Mouse (Mus musculus) forebrain, embryonic 13.5 days (tissue): ENCODE data around the gene Mettl27. TPM values are rescaled to one million over a fixed set of nuclear protein-coding genes. Genes with fewer than 3 reads are reported as not detected.
"Not testable (repeated sequence)": the region's sequence is repeated elsewhere in the genome, so short reads cannot be mapped to it uniquely, and the experiment has no call there.

Experiments used
- ATAC-seq: fragments of 200-750 bp; cut with Nextera tagmentation; 2 replicates; pipeline ENCODE4 v1.8.0; 2017
- H3K27ac ChIP-seq: fragments of 300-500 bp; sonication (generic); 2 replicates; pipeline ENCODE4 v1.5.1; 2015; ENCODE audit warnings: inconsistent platforms, mild to moderate bottlenecking, moderate library complexity
- H3K27me3 ChIP-seq: fragments of 300-500 bp; sonication (generic); 2 replicates; pipeline ENCODE4 v1.6.1; 2015; ENCODE audit warnings: mild to moderate bottlenecking, inconsistent platforms
- H3K36me3 ChIP-seq: fragments of 300-500 bp; sonication (generic); 2 replicates; pipeline ENCODE4 v1.6.1; 2015; ENCODE audit warnings: mild to moderate bottlenecking, inconsistent platforms; ENCODE audit not compliant: poor library complexity, severe bottlenecking
- H3K4me1 ChIP-seq: fragments of 300-500 bp; sonication (generic); 2 replicates; pipeline ENCODE4 v1.6.1; 2015; ENCODE audit warnings: inconsistent platforms
- H3K4me2 ChIP-seq: fragments of 300-500 bp; sonication (generic); 2 replicates; pipeline ENCODE4 v1.6.1; 2015; ENCODE audit warnings: inconsistent platforms, mild to moderate bottlenecking, moderate library complexity
- H3K4me3 ChIP-seq: fragments of 300-500 bp; sonication (generic); 2 replicates; pipeline ENCODE4 v1.5.1; 2015; ENCODE audit warnings: mild to moderate bottlenecking, inconsistent platforms
- H3K9ac ChIP-seq: fragments of 300-500 bp; sonication (generic); 2 replicates; pipeline ENCODE4 v1.6.1; 2015; ENCODE audit warnings: mild to moderate bottlenecking, inconsistent platforms
- H3K9me3 ChIP-seq: fragments of 300-500 bp; sonication (generic); replicated peaks from 2 replicates; pipeline ENCODE4 v1.6.1; 2016; ENCODE audit warnings: inconsistent platforms
- WGBS: fragments of 180-500 bp; shearing (Covaris S2); methylation state at CpG from one replicate; pipeline ENCODE4 v1.1.7; 2015; 5-methylcytosine and 5-hydroxymethylcytosine counted together
- polyA plus RNA-seq: library from polyadenylated mRNA; unstranded; fragments of >200 nt; fragmentation: Nextera tagmentation; extraction: Ambion mirVana; gene quantifications from 2 replicates; pipeline ENCODE4 v1.2.1, GENCODE M21; 2015

Gene Mettl27
- polyA plus RNA-seq, 1 experiment from 2014 or later: 8.2 TPM

DNA sequence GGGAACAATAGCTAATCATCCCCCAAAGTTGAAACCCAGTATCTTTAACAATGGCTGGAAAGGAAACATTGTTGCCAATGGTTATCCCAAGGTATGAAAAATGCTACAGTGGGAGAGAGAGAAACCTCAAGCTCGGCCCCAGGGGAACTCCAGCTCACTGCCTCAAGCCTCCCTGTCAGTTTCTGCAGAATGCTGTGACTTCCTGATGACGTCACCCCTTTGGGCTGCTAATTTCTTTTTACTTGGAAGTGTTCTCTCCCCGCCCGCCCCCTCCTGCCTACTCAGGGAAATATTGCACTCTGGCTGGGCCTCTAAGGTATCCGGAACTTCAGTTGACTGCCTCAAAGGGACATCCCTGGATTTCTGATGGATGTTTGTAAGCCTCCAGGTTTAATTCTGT, 31.4 kb downstream of the Mettl27 start:
- 31% methylated on average over 5 of the region's 5 CpGs for WGBS
- Histone ChIP-seq H3K9me3 (no peaks in the 10 kb centered on the region), H3K9ac (no peak overlapping the region), H3K4me3 (no peak overlapping the region), H3K27me3 (peaks cover 5% of the 10 kb centered on the region; the same call in 1 of the 2 replicates), H3K36me3 (no peaks in the 10 kb centered on the region), H3K4me1 (peaks cover 6% of the 10 kb centered on the region), H3K27ac (no peak overlapping the region), H3K4me2 (no peak overlapping the region)
- no peak for ATAC-seq

DNA sequence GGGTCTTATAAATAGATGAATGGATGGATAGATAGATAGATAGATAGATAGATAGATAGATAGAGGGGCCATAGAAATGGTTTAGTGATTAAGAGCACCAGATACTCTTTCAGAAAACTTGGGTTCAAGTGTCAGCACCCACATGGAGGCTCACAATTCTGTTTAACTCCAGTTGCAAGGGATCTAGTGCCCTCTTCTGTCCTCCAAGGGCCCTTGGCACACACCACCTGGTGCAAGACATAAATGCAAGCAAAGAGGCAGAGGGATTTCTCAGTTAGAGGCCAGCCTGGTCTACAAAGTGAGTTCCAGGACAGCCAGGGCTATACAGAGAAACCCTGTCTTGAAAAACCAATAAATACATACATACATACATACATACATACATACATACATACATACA, 32.5 kb downstream of the Mettl27 start:
- ATAC-seq, H3K36me3 ChIP-seq: not testable (repeated sequence)

DNA sequence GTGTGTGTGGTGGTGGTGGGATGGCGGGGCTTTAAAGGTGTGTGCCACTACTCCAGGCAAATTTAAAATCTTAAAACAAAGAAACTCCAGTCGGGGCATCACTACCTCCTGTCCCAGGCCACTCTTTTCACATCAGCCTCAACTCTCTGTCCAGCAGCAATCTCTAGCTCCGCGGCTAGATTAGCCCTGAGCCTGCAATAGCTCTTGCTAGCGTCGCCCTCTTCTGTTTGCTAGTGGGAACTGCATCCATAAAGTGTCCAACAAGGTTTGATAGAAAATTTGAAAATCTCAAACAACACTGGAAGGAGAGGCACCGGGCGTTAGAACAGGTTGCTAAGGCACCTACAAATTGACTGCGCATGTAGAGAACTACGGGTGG, 33.3 kb downstream of the Mettl27 start:
- H3K9me3 ChIP-seq: no peaks in the 10 kb centered on the region
- no peaks in the 10 kb centered on the region for H3K36me3 ChIP-seq
- no peak overlapping the region for H3K9ac ChIP-seq
- H3K4me2 ChIP-seq: peak overlapping the region; percentile 45
- WGBS: 7% methylated on average over 10 of the region's 10 CpGs
- H3K27ac ChIP-seq: no peak overlapping the region
- ATAC-seq: 0 out of 2 replicates have a peak, but pooled peaks have one; percentile 53
- H3K4me1 ChIP-seq: peaks cover 6% of the 10 kb centered on the region
- peaks cover 5% of the 10 kb centered on the region; the same call in 1 of the 2 replicates for H3K27me3 ChIP-seq
- peak overlapping the region; percentile 22; the same call in 1 of the 2 replicates for H3K4me3 ChIP-seq

More for the DNA sequence above, 32.5 kb downstream of the Mettl27 start:
- H3K9ac ChIP-seq, H3K4me2 ChIP-seq, H3K9me3 ChIP-seq, H3K4me3 ChIP-seq, H3K27me3 ChIP-seq, H3K27ac ChIP-seq, H3K4me1 ChIP-seq: not testable (repeated sequence)

DNA sequence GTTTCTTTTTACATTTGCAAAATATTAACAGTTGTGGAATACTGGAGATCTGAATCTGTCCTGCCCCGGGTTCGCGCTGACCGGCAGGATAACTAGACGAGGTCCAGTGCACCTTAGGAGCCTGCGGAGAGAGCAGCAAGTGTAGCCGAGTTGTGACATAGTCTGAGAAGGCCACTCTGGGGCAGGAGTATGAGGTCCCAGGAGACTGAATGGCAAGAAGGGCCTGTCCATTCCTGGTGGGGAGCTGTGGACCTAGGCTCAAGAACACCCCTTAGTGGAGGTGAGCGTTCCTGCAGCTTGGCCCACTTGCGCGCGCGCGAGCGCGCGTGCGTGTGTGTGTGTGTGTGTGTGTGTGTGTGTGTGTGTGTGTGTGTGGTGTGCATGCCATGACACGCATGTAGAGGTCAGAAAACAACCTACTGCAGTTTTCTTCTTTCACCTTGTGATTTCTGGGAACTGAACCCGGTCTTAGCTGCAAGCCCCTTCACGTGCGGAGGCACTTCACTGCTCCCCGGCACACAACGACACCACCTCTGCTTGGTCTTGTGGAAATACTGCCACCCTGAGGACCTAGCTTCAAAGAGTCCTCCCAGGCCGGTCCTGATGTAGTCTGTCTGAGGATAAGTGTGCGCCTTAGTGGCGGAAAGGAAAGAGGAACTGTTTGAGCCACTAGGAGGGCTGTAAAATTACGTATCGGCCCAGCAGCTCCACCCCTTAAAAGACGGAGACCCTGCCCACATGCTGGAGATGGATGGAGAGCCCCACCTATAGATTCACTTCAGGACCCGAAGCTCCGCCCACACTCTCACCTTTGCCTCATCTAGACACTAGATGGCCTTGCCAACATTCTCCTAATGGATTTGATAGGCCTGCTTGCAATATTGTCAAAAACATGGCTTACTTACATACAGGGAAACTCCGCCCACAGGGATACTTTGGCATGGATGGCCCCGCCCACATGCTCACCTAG, 34.0 kb downstream of the Mettl27 start:
- H3K4me3 ChIP-seq: peak overlapping the region; percentile 22
- H3K27me3 ChIP-seq: peaks cover 5% of the 10 kb centered on the region; the same call in 1 of the 2 replicates
- 4% methylated on average over 30 of the region's 33 CpGs for WGBS
- no peaks in the 10 kb centered on the region for H3K36me3 ChIP-seq
- H3K4me1 ChIP-seq: peaks cover 6% of the 10 kb centered on the region
- H3K9ac ChIP-seq: peak overlapping the region; percentile 6; the same call in 1 of the 2 replicates
- no peaks in the 10 kb centered on the region for H3K9me3 ChIP-seq
- H3K4me2 ChIP-seq: peak overlapping the region; percentile 45
- no peak overlapping the region for H3K27ac ChIP-seq
- peak; percentile 30; the same call in 1 of the 2 replicates for ATAC-seq

DNA sequence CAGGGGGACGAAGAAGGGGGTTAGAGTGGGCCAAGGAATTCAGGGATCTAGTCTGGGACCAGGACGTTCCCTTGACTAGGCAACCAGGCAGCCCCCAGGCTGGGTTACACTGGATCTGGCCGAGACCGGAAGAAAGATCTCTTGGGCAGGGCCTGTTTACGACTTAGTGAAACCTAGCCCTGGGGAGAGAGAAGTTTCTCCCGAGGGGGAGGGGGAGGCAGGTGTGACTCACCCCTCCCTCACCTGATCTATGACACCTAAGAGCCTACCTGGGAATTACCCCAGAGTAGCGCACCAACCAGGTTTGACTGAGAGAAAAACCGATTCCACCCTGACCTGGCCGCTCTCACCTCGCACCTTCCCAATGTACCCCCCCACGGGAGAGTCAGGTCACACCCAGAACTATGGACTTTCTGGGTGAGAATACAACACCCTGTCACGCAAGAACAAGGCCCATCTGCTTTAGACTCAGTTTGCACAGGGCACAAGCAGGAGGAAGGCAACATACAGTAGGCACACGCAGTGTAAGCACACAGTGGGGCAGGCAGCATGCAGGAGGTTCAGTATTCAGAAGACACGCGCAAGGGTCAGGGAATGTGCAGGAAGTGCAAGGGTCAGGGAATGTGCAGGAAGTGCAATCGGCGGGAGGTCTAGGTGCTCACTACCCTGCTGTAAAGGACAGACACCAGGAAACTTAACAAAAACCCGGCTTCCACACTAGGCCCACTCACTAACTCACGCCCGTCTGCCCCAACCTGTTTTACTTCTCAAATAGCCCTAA, 35.2 kb downstream of the Mettl27 start:
- Histone ChIP-seq H3K27me3 (peaks cover 5% of the 10 kb centered on the region; the same call in 1 of the 2 replicates), H3K9me3 (no peaks in the 10 kb centered on the region), H3K27ac (no peak overlapping the region), H3K36me3 (no peaks in the 10 kb centered on the region), H3K4me2 (no peak overlapping the region), H3K4me3 (no peak overlapping the region), H3K9ac (no peak overlapping the region), H3K4me1 (peaks cover 6% of the 10 kb centered on the region)
- ATAC-seq: no peak
- WGBS: 83% methylated on average over 20 of the region's 20 CpGs

DNA sequence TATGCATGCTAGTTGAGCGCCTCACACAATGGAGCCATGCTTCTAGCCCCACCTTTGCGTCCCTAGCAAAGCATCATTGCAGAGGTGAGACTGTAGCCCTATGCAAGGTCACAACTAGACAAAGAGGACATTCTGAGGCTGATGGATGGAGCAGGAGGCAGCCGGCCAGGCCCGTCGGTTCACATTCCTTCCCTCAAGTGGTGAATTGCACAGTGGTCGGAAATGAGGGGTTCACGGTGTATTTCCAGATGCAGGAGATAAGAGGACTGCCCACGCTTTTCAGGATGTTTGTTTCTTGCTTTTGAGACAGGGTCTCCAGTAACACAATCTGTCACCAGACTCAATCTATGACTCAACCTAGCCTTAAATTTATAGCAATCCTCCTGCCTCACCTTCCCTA, 38.5 kb downstream of the Mettl27 start:
- peaks cover 6% of the 10 kb centered on the region; the same call in 1 of the 2 replicates for H3K27me3 ChIP-seq
- no peaks in the 10 kb centered on the region for H3K36me3 ChIP-seq
- ATAC-seq: no peak
- no peaks in the 10 kb centered on the region for H3K9me3 ChIP-seq
- peaks cover 6% of the 10 kb centered on the region for H3K4me1 ChIP-seq
- no peak overlapping the region for H3K4me3 ChIP-seq
- WGBS: 91% methylated on average over 8 of the region's 8 CpGs
- H3K9ac ChIP-seq: no peak overlapping the region
- H3K4me2 ChIP-seq: no peak overlapping the region
- H3K27ac ChIP-seq: no peak overlapping the region

DNA sequence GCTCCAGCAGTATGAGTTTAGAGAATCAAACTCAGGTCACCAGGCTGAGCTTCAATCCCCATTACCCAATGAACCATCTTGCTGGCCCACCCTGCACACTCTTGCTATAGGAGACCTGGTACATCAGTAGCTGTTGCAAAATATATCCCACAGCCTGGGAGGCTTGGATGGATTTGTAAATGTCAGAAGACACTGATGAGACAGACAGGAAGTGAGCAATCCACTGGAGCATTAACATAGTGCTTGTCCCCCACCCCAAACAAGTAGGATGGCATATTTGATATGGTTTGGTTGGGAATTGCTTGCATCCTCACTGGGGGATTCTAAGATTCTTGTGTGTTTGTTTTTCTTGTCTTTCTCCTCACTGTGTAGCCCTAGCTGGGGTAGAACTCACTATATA, 40.9 kb downstream of the Mettl27 start:
- 0 out of 2 replicates have a peak, but pooled peaks cover 4% of the 10 kb centered on the region for H3K27me3 ChIP-seq
- no peaks in the 10 kb centered on the region for H3K4me1 ChIP-seq
- H3K36me3 ChIP-seq: no peaks in the 10 kb centered on the region
- H3K4me3 ChIP-seq: no peak overlapping the region
- H3K9ac ChIP-seq: no peak overlapping the region
- no peaks in the 10 kb centered on the region for H3K9me3 ChIP-seq
- no peak overlapping the region for H3K4me2 ChIP-seq
- ATAC-seq: no peak
- no peak overlapping the region for H3K27ac ChIP-seq

DNA sequence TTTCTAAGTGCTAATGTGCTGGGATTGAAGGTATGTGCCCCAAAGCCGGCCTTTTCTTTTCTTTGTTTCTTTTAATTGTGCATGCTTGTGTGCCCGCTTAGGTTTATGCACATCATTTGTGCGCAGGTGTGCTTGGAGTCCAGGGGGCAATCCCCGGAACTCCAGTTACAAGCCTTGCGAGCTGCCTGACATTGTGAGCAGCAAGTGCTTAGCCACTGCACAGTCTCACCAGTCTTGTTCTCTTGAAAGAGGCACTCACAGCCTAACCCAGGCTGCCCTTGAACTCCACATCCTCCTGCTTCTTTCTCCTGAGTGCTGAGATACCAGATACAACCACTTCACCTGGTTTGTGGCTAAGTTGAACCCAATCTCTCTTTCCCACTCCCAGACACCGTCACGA, 41.4 kb downstream of the Mettl27 start:
- Histone ChIP-seq H3K9ac (no peak overlapping the region), H3K9me3 (no peaks in the 10 kb centered on the region), H3K27me3 (0 out of 2 replicates have a peak, but pooled peaks cover 4% of the 10 kb centered on the region), H3K4me2 (no peak overlapping the region), H3K36me3 (no peaks in the 10 kb centered on the region), H3K4me3 (no peak overlapping the region), H3K27ac (no peak overlapping the region), H3K4me1 (no peaks in the 10 kb centered on the region)
- no peak for ATAC-seq
- WGBS: 84% methylated on average over 7 of the region's 7 CpGs

DNA sequence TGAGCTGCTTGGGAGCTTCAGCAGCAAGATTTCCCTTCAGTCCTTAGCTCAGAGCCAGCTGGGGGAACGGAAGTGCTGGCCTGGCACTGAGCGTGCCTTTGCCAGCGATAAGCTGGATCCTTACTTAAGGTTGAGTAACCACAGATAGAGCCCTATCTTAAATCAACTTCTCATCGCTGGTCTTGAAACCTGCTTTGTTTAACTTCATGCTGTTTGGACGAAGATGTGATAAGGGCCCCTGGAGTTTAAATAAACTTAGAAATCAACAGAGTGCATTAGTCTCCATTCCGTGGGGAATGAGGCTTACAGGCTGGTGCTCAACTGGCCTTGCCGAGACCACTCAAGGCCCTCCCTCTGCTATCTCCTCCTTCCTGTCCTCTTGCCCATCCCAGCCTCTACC, 42.1 kb downstream of the Mettl27 start:
- Histone ChIP-seq H3K36me3 (no peaks in the 10 kb centered on the region), H3K4me3 (no peak overlapping the region), H3K27ac (no peak overlapping the region), H3K4me1 (no peaks in the 10 kb centered on the region), H3K9ac (no peak overlapping the region), H3K4me2 (no peak overlapping the region), H3K9me3 (no peaks in the 10 kb centered on the region), H3K27me3 (0 out of 2 replicates have a peak, but pooled peaks cover 4% of the 10 kb centered on the region)
- ATAC-seq: no peak
- WGBS: 76% methylated on average over 7 of the region's 7 CpGs

DNA sequence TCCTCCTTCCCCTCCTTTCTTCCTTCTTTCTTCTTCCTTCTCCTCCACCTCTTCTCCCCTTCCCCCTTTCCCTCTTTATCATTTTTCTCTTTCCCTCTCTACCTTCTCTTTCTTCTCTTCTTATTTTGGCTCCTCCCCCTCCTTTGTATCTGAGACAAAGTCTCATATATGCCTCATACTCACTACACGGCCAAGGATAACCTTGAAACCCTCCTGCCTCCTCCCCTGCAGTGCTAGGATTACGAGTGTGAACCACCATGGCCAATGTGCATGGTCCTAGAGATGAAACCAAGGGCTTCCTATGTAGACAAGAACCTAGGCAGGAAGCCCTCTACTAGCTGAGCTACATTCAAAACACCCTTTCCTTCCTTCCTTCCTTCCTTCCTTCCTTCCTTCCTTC, 42.8 kb downstream of the Mettl27 start:
- ATAC-seq: no peak
- WGBS: 55% methylated on average over 2 of the region's 2 CpGs

DNA sequence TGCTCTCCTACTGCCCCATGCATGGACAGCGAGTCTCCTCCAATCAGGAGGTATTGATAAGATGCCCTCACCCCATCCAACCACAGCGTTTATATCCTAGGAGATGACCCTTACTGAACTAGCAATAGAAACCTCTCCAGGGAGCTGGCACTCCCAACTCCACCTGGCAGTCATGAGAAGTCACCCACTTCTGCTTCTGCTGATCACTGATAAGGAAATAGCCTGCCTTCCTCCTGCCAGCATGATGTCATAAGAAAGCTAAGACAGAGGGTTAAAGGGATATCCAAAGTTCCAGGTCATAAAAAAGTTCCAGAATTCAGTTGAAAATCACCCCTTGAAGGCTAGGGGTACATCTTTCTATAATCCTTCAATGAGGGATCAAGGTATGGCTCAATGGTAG, 44.0 kb downstream of the Mettl27 start:
- Histone ChIP-seq H3K27me3 (0 out of 2 replicates have a peak, but pooled peaks cover 4% of the 10 kb centered on the region), H3K9ac (no peak overlapping the region), H3K4me2 (no peak overlapping the region), H3K27ac (no peak overlapping the region), H3K4me3 (no peak overlapping the region), H3K4me1 (no peaks in the 10 kb centered on the region), H3K9me3 (no peaks in the 10 kb centered on the region), H3K36me3 (no peaks in the 10 kb centered on the region)
- 89% methylated on average over 2 of the region's 2 CpGs for WGBS
- ATAC-seq: no peak

More for the DNA sequence above, 42.8 kb downstream of the Mettl27 start:
- Histone ChIP-seq H3K9me3 (no peaks in the 10 kb centered on the region), H3K27ac (no peak overlapping the region), H3K9ac (no peak overlapping the region), H3K36me3 (no peaks in the 10 kb centered on the region), H3K4me3 (no peak overlapping the region), H3K27me3 (0 out of 2 replicates have a peak, but pooled peaks cover 4% of the 10 kb centered on the region), H3K4me1 (no peaks in the 10 kb centered on the region), H3K4me2 (no peak overlapping the region)
